Mouse (Mus musculus): Measurements from ENCODE around the gene Cgnl1. TPM values are rescaled to one million over a fixed set of nuclear protein-coding genes. Genes with fewer than 3 reads are reported as not detected.
A peak's percentile ranks its signal among the peaks of the same experiment; 100 is the strongest.

Cgnl1 gene
- polyA plus RNA-seq, 1 experiment from 2014 or later = 6.2 TPM

GRCm38 (mm10) chr9:71606296-71607057 lies 164.9 kb downstream of the Cgnl1 start:
- no peak overlapping the region for H3K4me2 ChIP-seq
- H3K27me3 ChIP-seq (replicated peaks) = no peaks in the 10 kb centered on the region
- no peak for ATAC-seq (replicated peaks)
- 82% methylated on average over 13 of the region's 13 CpGs for WGBS
- H3K36me3 ChIP-seq (replicated peaks) = no peaks in the 10 kb centered on the region
- H3K9me3 ChIP-seq = no peaks in the 10 kb centered on the region
- H3K9ac ChIP-seq = no peak overlapping the region
- no peak overlapping the region for H3K27ac ChIP-seq
- H3K4me1 ChIP-seq = no peaks in the 10 kb centered on the region
- no peak overlapping the region for H3K4me3 ChIP-seq

- Histone ChIP-seq H3K27me3 (replicated peaks) (no peaks in the 10 kb centered on the region), H3K9me3 (no peaks in the 10 kb centered on the region), H3K36me3 (replicated peaks) (no peaks in the 10 kb centered on the region), H3K27ac (no peak overlapping the region), H3K9ac (no peak overlapping the region), H3K4me1 (no peaks in the 10 kb centered on the region), H3K4me3 (no peak overlapping the region), H3K4me2 (no peak overlapping the region)
- 37% methylated on average over 6 of the region's 6 CpGs for WGBS
- ATAC-seq (replicated peaks) = no peak
Measured at GRCm38 (mm10) chr9:71604914-71605635, 166.3 kb downstream of the Cgnl1 start.

GRCm38 (mm10) chr9:71599861-71600260 lies 171.5 kb downstream of the Cgnl1 start:
- Histone ChIP-seq H3K36me3 (replicated peaks) (no peaks in the 10 kb centered on the region), H3K4me1 (no peaks in the 10 kb centered on the region), H3K4me2 (no peak overlapping the region), H3K9me3 (no peaks in the 10 kb centered on the region), H3K9ac (no peak overlapping the region), H3K27me3 (replicated peaks) (no peaks in the 10 kb centered on the region), H3K27ac (no peak overlapping the region), H3K4me3 (no peak overlapping the region)
- 85% methylated on average over 7 of the region's 7 CpGs for WGBS
- ATAC-seq (replicated peaks) = no peak

- H3K9me3 ChIP-seq = no peaks in the 10 kb centered on the region
- no peak overlapping the region for H3K4me3 ChIP-seq
- no peak overlapping the region for H3K27ac ChIP-seq
- no peaks in the 10 kb centered on the region; the same call in 1 of the 2 replicates for H3K27me3 ChIP-seq (replicated peaks)
- ATAC-seq (replicated peaks) = no peak
- no peaks in the 10 kb centered on the region for H3K36me3 ChIP-seq (replicated peaks)
- H3K4me1 ChIP-seq = peaks cover 9% of the 10 kb centered on the region; the same call in 1 of the 2 replicates
- H3K4me2 ChIP-seq = no peak overlapping the region
- WGBS = 73% methylated on average over 6 of the region's 6 CpGs
- no peak overlapping the region for H3K9ac ChIP-seq
Measured at GRCm38 (mm10) chr9:71596888-71597287, 174.5 kb downstream of the Cgnl1 start.

- H3K9me3 ChIP-seq = no peaks in the 10 kb centered on the region
- H3K36me3 ChIP-seq (replicated peaks) = no peaks in the 10 kb centered on the region
- ATAC-seq (replicated peaks) = no peak; the same call in 1 of the 2 replicates
- peaks cover 10% of the 10 kb centered on the region; the same call in 1 of the 2 replicates for H3K4me1 ChIP-seq
- H3K4me2 ChIP-seq = peak overlapping the region; percentile 92
- H3K9ac ChIP-seq = peak overlapping the region; percentile 60; the same call in 1 of the 2 replicates
- WGBS = 36% methylated on average over 6 of the region's 6 CpGs
- no peaks in the 10 kb centered on the region; the same call in 1 of the 2 replicates for H3K27me3 ChIP-seq (replicated peaks)
- no peak overlapping the region for H3K27ac ChIP-seq
- peak overlapping the region; percentile 61 for H3K4me3 ChIP-seq
Measured at GRCm38 (mm10) chr9:71592577-71593285, 178.7 kb downstream of the Cgnl1 start.

GRCm38 (mm10) chr9:71591938-71592548 lies 179.4 kb downstream of the Cgnl1 start, which contains the start of gene Myzap:
Myzap (minus strand) TSS chr9:71592360.
- ATAC-seq (replicated peaks) = peak; percentile 83
- Histone ChIP-seq H3K9ac (peak within 1 kb of the TSS; percentile 60), H3K9me3 (no peaks in the 10 kb centered on the region), H3K27ac (no peak within 1 kb of the TSS), H3K4me1 (peaks cover 10% of the 10 kb centered on the region; the same call in 1 of the 2 replicates), H3K36me3 (replicated peaks) (no peaks in the 10 kb centered on the region), H3K27me3 (replicated peaks) (no peaks in the 10 kb centered on the region; the same call in 1 of the 2 replicates), H3K4me2 (peak within 1 kb of the TSS; percentile 92), H3K4me3 (peak within 1 kb of the TSS; percentile 61)
- 2% methylated on average over 29 of the region's 29 CpGs for WGBS

GRCm38 (mm10) chr9:71591106-71591505 lies 180.3 kb downstream of the Cgnl1 start:
- H3K4me2 ChIP-seq = no peak overlapping the region
- no peaks in the 10 kb centered on the region for H3K9me3 ChIP-seq
- 77% methylated on average over 5 of the region's 5 CpGs for WGBS
- H3K4me3 ChIP-seq = no peak overlapping the region
- no peak for ATAC-seq (replicated peaks)
- H3K36me3 ChIP-seq (replicated peaks) = no peaks in the 10 kb centered on the region
- H3K4me1 ChIP-seq = peaks cover 10% of the 10 kb centered on the region; the same call in 1 of the 2 replicates
- no peaks in the 10 kb centered on the region; the same call in 1 of the 2 replicates for H3K27me3 ChIP-seq (replicated peaks)
- H3K9ac ChIP-seq = no peak overlapping the region
- no peak overlapping the region for H3K27ac ChIP-seq

GRCm38 (mm10) chr9:71589771-71590170 lies 181.6 kb downstream of the Cgnl1 start:
- WGBS = 66% methylated on average over 7 of the region's 7 CpGs

GRCm38 (mm10) chr9:71588930-71589592 lies 182.3 kb downstream of the Cgnl1 start:
- WGBS = 80% methylated on average over 2 of the region's 2 CpGs
- H3K27ac ChIP-seq = no peak overlapping the region
- H3K27me3 ChIP-seq (replicated peaks) = no peaks in the 10 kb centered on the region; the same call in 1 of the 2 replicates
- no peaks in the 10 kb centered on the region for H3K36me3 ChIP-seq (replicated peaks)
- H3K4me3 ChIP-seq = no peak overlapping the region
- no peak overlapping the region for H3K4me2 ChIP-seq
- H3K9me3 ChIP-seq = no peaks in the 10 kb centered on the region
- H3K9ac ChIP-seq = no peak overlapping the region
- H3K4me1 ChIP-seq = peaks cover 10% of the 10 kb centered on the region; the same call in 1 of the 2 replicates
- ATAC-seq (replicated peaks) = no peak

More at GRCm38 (mm10) chr9:71589771-71590170, 181.6 kb downstream of the Cgnl1 start:
- H3K27ac ChIP-seq = no peak overlapping the region
- no peak overlapping the region for H3K9ac ChIP-seq
- no peak overlapping the region for H3K4me3 ChIP-seq
- ATAC-seq (replicated peaks) = no peak
- H3K36me3 ChIP-seq (replicated peaks) = no peaks in the 10 kb centered on the region
- no peaks in the 10 kb centered on the region for H3K9me3 ChIP-seq
- no peaks in the 10 kb centered on the region; the same call in 1 of the 2 replicates for H3K27me3 ChIP-seq (replicated peaks)
- H3K4me2 ChIP-seq = no peak overlapping the region
- peaks cover 10% of the 10 kb centered on the region; the same call in 1 of the 2 replicates for H3K4me1 ChIP-seq

- Histone ChIP-seq H3K9me3 (no peaks in the 10 kb centered on the region), H3K27ac (no peak overlapping the region), H3K27me3 (replicated peaks) (no peaks in the 10 kb centered on the region), H3K4me2 (no peak overlapping the region), H3K9ac (no peak overlapping the region), H3K4me3 (no peak overlapping the region), H3K36me3 (replicated peaks) (no peaks in the 10 kb centered on the region), H3K4me1 (no peaks in the 10 kb centered on the region)
- no peak for ATAC-seq (replicated peaks)
- 67% methylated on average over 3 of the region's 3 CpGs for WGBS
Measured at GRCm38 (mm10) chr9:71586408-71586807, 185.0 kb downstream of the Cgnl1 start.

GRCm38 (mm10) chr9:71582771-71583170 lies 188.6 kb downstream of the Cgnl1 start:
- ATAC-seq (replicated peaks) = no peak
- 68% methylated on average over 1 of the region's 1 CpGs for WGBS

More at GRCm38 (mm10) chr9:71582771-71583170, 188.6 kb downstream of the Cgnl1 start:
- no peak overlapping the region for H3K27ac ChIP-seq
- no peak overlapping the region for H3K9ac ChIP-seq
- no peaks in the 10 kb centered on the region for H3K4me1 ChIP-seq
- no peak overlapping the region for H3K4me3 ChIP-seq
- no peak overlapping the region for H3K4me2 ChIP-seq
- H3K9me3 ChIP-seq = no peaks in the 10 kb centered on the region
- H3K27me3 ChIP-seq (replicated peaks) = no peaks in the 10 kb centered on the region
- H3K36me3 ChIP-seq (replicated peaks) = no peaks in the 10 kb centered on the region
